Mouse (Mus musculus): ENCODE measurements at regions not wholly inside any gene's neighbourhood (a gene's known extent, or its start where the extent isn't known, plus 50 kb on each side); places are given as distances from the start of the nearest gene placed in this dataset.

DNA sequence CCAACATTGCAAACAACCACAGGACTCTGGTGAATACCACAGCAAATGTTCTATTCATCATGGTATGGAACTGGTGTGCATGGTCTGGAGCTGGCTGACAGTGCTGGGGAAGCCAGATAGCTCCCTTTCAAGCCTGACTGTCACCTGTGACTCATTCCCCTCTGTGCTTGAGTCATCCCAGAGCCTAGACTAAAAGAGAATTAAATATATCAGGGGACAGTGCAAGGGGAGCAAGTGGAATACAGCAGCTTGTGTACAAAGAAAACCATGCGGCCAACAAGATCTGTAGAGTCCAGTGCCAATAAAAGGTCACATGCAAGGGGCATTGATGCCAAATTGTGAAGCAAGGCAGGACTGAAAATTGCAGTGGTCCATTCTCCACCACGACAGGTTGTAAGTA is 117.7 kb downstream of the Pah start:
- no peak for DNase-seq

DNA sequence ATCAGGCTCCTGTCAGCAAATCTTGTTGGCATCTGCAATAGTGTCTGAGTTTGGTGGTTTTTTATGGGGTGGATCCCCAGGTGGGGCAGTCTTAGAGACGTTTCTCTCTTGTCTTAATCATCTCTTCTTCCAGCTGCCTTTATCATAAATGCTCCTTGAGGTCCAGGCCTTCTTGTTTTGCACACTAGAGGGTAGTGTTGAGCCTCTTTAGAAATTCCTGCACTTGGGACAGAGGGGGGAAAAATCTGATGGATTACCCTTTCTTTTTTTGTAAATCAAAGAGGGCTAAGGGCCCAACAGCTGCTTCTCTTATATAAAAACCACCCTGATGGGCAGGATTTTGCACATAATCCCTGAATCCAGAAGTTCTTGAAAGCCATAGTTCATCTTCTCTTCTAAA is 127.5 kb downstream of the Pah start:
- DNase-seq = peak; percentile 15 to 51

DNA sequence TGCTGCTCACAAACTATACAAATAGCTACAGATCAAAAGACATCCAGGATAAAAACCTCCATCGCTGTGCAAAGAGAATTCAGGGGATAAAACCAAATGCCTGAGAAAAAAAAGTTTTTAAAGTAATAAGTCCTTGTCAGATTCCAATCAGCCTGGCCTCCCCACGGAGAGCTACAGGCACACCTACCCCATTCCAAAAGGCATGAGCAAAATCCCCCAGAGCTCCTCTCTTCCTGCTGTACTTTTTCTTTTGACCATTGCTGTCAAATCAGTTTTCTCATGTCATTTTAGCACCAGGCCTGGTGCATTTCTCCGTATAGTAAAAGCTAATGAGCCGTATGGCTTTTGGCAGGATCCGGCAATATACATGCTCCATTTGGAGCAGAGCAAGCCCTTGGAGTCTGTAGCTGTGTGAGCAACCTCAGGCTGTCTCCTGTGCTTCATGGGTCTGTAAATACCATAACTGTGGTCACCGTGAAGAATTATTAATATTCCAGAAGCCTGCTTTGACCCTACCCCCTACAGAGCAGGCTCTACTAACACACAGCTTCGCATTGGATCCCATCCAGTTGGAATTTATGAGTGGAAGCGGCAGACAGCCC is 130.6 kb downstream of the Pah start:
- DNase-seq = no peak

DNA sequence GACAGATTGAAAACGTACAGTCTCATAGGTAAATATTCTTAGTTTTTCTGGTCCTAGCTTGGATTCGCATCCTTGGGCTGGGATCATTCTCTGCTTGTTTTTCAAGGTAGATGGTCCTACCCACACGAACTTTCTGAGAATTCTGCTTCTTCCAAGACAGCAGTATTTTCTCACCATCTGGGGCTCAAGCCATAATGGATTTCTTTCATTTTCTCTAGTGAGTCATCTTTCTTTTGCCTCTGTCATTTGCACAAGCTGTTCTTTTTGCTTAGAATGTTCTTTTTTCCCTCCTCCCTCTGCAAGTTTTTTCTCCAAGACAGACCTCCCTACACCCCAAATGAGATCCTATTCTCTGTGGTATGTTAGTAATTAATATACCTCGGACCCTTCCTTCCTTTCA is 132.5 kb downstream of the Pah start:
- no peak for DNase-seq

DNA sequence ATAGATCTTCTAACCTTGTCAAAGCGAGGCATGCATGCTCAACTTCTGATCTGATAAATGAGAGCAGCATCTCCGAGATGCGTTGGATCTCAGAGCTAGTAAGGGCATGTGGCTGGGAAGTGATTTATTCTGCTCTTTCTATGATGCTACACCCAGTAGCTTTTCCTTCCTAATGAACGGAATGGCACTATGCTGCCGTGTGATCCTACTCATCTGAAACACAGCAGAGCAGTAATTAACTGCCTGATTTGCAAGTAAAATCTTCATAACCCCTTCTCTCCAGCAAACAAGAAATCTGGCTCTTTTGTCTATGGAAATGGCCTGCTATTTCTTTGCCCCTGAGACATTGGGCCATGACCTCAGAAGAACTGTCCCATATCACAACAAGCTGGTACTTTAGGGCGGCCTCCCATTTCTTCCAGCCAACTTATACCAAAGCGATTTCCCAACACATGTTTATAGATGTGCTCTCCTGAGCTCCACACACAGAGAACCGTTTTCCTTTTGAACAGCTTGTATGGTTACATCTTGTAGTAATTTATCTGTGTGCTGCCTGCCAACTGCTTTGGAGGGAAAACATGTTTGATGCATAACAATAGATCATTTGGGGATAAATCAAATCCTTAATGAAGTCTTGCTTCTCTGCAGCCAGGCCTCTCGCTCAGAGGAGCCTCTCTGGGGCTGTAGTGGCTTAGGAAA is 144.6 kb downstream of the Pah start:
- no peak for DNase-seq

DNA sequence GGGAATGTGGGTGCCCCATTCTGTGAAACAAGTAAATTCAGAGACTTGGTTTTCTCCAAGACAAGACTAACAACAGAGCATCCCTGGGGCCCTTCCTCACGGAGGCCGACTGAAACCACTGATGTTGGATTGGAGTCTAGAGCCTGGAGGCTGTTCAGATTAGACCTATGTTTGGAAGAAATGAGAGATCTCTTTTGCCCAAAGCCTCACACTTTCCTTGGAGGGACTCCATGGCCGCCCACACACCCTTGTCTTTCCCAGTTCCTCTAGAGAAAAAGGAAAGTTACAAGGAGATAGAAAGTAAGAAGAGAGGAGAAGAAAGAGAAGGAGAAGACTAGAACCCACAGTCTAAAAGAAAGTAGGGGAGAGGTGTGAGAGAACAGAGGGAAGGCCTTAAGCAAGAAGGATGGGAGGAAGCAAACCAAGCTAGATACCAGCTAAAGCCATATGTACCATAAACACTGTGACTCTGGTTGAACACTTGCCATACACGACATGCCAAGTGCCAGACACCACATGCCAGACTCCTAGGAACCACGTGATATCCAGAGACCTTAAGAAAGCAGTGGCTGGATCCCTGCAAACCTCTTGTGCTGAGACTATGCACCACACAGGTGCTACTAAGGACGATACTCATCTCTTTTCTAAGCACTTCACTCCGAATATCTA is 145.3 kb downstream of the Pah start:
- DNase-seq = no peak

DNA sequence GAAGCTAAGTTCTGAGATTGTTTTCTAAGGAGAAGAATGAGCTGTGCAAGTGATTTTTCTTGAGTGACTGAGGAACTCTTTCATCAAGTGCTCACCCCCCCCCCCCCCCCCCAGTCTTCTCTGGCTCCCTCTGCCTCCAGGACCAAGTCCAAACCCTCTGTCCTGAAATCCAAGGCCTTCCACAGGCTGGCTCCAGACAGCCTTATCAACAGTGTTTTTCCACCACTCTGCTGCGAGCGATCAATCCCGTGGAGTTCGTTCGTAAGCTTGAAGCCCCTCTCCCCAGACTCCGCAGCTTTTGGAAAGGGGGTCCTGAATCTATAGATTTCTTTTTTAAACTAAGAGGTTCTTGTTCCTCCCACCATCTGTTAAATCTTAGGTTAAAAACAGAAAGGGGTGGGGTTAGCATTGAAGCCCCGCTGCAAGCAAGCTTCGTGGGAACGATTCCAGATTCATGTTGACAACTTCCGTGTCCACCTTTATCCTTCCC is 146.1 kb downstream of the Pah start:
- DNase-seq = no peak

DNA sequence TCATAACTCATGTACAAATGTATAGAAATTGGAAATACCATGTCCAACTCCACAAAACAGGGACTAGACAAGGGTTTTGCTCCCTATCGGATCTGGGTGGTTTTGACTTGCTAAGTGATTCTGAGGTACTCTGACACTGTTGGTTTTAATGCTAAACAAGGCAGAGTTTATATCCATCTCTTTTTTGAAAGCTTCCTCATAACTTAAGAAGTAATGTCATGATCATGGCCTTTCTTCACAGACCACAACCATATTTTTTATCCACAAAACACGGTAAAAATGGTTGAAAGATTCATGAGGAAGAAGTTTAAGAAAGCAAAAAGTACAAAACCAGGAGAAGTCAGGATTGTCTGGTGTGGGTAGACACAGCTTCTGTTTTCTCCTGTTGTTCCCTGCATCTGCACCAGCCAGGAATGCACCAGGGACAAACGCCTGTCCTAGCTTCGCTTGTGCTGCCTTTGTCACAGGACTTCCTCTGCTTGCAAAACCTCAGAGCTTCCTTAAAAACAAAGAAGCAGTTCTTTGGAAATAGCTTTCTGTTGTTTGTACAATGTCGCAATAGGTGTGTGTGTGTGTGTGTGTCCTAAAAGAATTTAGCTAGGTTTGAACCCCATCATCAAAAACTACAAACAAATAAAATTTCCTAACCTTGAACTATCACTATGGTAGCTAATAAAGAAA is 153.3 kb downstream of the Pah start:
- no peak for DNase-seq

DNA sequence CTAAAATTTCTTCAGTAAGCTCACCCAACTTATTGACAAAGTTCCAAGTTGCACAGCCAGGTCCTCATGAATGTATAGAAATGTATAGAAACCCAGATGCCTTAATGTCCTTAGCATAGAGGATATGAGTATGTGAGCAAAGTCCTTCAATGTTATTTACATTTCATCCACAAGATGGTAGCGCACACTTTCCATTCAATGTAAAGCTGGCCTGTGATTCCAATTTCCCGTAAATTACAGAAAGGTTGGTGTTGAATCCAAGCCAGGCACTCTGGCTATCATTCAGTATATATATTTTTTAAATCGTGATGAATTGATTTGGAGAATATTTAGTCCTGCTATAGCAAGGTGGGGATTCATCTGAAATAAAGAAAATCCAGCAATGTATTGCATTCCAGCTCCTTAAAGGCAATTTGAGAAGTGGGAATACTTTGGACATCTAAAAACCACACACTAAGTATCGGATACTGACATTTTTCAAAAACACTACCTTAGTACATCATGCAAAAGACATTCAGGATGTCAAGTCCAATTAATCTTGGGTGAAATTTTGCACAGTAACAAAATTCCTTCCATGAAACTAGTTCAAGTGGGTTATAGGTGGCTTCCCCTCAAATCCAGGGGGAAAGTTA is 154.6 kb downstream of the Pah start:
- DNase-seq = no peak

DNA sequence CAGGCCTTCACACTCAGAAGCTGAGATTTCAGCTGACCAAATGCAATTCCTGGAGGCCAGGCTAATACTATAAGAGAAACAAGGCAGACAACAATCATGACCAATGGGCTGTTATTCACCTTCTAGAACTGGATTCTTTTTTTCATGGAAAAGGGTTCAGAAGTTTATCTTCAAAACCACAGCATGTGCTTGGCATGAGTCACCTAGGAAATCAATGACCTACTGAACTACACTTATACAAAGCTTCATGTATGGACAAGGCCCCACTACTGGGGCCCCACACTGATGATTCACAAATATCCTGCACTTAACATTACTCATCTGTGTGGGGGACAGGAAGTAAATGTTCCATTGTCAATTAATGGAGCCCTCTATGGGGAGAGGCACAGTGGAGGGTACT is 157.4 kb downstream of the Pah start:
- DNase-seq = no peak

DNA sequence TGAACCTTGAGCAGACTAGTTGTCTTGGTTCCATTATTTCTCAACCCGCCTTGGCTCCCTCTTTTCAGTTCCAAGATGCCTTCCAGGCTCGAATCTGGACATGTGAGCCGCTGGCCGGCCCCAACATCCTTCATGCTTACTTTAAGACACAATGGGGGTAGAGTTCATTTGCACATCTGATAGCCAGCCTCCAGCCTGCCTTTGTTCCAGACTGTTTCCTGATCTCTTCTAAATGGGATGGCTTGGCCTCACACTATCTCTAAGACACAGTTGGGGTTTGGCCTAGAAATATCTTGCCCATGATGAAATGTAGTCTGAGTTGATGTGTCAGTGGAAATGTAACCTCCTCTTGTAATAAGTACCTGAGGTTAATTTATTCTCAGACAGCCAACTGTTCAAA is 164.7 kb downstream of the Pah start:
- no peak for DNase-seq

DNA sequence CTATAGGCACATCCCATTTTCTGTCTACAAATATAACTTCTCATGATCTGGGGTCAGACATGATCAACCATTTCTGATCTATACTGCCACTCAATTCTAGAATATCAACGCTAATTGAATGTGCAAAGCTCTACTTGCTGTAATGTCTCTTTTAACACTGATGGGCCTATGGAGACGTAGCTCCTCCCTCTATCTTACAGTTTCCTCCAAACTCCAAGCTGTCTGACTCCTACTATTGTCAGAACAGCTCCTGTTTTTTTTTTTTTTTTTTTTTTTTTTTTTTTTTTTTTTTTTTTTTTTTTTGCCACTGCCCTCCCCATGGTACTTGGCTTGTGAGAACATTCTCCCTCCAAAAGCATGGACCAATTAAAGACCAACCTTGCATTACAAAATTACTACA is 165.2 kb downstream of the Pah start:
- no peak for DNase-seq

DNA sequence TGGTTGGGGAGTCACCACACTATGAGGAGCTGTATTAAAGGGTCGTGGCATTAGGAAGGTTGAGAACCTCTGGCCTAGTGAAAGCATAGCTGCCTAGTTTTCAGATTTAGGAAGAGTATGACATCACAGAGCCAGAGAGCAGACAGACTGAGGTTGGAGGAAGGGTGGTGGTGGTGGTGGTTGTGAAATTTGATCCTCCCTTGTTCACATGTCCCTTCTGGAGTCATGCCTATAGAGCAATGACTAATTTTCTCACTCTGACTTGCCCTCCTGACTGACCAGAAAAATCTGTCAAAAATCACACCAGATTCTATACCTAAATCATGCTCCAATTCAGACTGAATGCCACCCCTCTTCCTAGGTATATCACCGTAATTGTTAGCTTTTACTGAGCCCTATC is 166.2 kb downstream of the Pah start:
- DNase-seq = no peak

DNA sequence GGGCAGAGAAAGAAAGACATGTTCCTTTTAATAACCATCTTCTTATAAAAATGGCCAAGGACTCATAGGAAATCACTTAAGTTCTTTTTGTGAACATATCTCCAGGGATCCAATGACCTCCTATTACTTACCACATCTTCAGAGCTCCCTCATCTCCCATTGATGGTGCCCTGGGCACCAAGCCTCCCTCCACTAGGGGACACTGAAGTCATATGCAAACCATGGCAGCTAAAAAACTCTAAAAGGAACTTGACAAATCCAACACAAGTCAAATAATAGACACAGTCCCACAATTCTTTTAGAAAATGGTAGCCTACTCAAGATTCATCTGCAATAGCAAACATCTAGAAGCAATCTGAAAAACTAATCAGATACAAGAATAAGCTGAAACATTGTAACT is 167.2 kb upstream of the Igf1 start:
- peak in 1 of 2 experiments; percentile 29 for DNase-seq

DNA sequence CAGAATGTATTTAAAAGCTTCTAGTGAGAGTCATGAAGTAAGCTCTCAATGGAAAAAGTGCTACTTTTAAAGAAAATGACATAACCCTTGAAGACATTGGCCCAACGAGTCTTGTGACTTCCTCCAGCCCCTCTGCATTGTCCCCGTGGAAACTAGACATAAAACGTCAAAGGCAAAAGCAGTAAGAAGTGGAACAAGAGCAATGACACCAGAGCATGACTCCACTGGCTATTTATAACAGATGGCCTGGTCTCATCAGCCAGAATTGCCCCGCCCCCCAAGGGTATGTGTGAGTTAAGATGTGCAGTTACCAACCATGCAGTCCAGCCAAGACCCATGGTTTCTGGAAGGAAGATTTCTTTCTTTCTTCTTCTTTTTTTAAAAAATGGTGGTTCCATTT is 161.6 kb upstream of the Igf1 start:
- no peak for DNase-seq

DNA sequence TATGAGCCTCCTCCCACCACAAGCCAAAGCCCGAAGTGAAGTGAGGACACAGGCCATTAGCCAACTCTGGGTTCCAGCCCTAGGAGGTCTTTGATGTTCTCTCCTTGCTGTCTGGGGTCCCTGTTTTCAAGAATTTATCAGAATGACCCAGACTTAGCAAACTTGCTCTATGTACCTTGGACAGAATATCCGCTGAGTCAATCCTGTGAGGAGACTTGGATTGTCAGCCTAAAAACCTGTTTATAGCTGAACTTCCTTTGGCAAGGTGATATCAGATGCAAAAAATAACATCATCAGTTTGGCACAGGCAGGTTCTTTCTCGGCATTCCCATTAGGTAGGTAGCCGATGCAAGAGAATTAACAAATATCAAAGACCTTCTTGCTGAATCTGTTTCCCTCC is 146.9 kb upstream of the Igf1 start:
- no peak for DNase-seq

DNA sequence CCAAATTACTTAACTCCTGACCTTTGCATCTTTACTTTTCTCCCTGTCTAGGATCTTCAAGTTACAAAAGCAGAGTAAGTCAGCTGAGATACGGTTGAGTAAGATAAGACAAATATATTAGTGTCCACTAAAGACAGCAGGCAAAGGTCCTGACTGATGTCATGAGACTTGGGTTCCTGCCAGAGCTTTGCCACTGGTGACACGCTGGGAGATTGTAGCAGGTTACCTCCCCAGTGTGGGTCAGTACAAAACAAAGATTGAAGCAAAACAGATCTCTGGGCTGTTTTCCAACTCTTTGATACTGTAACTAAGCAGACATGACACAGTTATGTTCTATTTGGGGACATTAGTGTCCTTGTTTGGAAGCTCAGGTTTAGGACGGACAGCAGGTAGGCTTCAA is 146.3 kb upstream of the Igf1 start:
- peak; percentile 48 to 51 for DNase-seq

DNA sequence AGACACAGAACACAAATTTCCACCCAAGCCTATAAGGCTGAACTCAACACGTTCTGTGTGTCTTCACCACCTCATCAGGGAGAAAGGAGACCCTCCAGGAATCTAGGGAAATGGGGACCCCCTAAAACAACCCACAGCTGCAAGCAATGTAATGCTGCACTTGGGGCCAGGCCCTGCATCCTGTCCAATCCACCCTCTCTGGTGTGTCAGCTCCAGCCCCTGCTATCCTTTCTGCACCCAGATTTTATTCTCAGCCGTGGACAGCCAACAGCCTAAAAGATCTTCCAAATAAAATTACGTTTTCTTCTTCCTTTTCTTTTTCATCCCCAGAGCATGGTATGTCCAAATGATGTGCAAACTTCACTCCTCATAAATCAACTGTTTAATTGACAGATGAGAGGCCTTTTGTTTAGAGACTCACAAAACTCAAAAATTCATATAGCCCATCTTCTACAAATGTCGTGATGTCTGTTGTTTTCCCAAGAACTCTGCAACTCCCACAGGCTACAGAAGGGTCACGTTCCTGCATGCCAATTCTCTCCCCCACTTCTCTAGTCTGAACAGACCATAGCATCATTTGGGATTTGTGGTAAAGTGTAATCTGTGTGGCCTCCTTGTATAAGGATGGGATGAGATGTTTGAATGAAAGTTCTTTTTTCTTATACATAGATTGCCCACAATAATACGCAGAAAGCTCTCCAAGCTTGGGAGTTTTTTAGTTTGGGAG is 142.0 kb upstream of the Igf1 start:
- no peak for DNase-seq

DNA sequence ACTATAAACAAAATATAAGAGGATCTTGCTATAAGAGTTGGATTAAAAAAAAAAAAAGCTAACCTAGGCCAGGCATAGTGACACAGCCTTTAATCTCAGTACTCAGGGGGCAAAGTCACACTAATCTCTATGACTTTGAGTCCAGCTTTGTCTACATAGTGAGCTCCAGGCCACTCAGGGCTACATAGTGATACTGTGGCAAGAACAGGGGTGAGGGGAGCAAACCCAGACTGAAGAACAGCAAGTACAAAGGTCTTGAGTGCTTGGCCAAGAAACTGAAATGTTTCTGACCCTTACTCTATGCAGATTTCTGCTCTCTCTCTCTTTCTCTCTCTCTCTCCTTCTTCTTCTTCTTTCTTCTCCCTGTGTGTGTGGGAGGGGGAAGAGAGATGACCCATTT is 140.9 kb upstream of the Igf1 start:
- peak; percentile 35 to 64 for DNase-seq

DNA sequence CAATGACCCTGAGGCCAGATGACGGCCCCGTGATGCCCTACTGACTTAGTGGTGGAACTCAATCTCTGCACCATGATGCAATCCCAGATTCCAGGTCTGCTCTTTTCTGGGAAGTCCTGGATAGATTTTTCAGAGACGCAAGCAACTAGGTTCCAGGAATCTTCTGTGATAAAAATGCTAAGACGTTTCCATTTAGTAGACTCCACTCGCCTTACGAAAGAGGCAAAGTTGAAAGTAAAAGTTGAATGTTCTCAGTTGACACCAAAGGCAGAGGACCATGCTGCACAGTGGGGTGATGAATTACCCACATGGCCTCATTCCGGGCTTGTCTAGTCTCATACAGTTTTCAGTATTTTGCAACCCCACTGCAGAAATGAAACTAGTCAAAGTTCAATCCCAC is 139.6 kb upstream of the Igf1 start:
- peak in 1 of 2 experiments; percentile 5 for DNase-seq

DNA sequence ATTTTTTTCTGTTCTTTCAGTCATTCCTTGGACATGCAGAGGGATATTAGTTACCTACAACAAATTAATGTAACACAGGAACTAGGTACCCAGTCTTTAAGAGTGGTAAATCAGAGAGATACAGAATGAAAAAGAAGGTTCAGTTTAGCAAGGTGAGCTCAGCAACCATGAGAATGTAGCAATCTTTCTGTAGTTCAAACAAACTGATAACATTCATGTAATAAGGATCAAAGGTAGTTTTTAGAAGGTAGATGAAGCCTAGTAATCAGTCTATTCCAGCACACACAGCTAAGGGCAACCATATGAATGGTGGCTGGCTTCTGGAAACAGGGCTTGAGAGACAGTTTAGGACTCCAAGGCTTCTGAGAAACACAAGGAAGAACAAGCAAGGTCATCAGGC is 138.1 kb upstream of the Igf1 start:
- DNase-seq = no peak

DNA sequence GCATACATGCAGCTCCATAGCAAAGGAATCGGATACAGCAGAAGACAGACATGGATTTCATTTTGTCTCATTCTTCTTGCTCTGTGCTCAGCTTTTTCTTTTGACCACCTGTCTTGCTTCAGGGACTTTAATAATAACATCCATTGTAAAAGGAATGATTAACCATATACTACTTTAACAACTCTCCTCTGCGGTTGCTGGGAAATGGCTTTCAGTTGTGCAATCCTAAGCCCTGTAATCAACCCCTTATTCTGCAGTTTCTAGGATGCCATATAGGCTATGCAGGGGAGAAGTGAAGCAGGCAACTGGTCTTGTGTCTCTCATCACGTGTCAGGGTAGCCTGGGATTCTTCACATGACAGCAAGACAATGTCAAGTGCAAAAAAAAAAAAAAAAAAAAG is 135.8 kb upstream of the Igf1 start:
- DNase-seq = no peak

DNA sequence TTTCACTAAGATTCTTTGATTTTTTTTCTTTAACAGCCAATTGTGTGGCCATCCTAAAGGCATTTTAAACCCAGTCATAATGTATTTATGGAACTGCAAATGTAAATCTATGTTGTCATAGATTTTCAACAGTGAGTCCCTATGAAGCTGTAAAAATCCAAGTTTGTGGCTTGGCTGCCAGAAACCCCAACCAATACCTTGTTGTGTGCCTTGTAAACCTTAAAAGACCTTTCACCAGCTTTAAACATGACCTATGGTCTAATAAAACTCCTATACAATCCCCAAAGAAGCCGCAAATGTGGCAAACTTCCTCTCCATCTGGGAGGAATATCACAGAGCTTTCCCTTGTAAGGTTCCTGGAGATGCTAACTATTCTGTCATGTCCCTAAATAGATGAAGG is 125.4 kb upstream of the Igf1 start:
- no peak for DNase-seq
